Mouse (Mus musculus) kidney, postnatal 10 days (tissue): Measurements from ENCODE around the gene Gm20716.
A peak's percentile ranks its signal among the peaks of the same experiment; 100 is the strongest.
"Not testable (repeated sequence)": the region's sequence is repeated elsewhere in the genome, so short reads cannot be mapped to it uniquely, and the experiment has no call there.

Experiments
- DNase-seq: peaks from one replicate; pipeline ENCODE4 v3.0.0; 2021; ENCODE audit warnings: mixed read lengths

The Gm20716 gene

GRCm38 (mm10) chr2:168161514-168161971 lies 68.6 kb downstream of the Gm20716 start:
- DNase-seq: no peak

GRCm38 (mm10) chr2:168160370-168160930 lies 69.7 kb downstream of the Gm20716 start:
- DNase-seq: no peak

- DNase-seq: peak; percentile 81
Observed at GRCm38 (mm10) chr2:168158911-168159711, 71.1 kb downstream of the Gm20716 start.

- DNase-seq: not testable (repeated sequence)
Observed at GRCm38 (mm10) chr2:168157974-168158373, 72.2 kb downstream of the Gm20716 start.

GRCm38 (mm10) chr2:168156361-168156760 lies 73.8 kb downstream of the Gm20716 start:
- no peak for DNase-seq

- DNase-seq: no peak
Observed at GRCm38 (mm10) chr2:168155666-168156065, 74.5 kb downstream of the Gm20716 start.

GRCm38 (mm10) chr2:168154090-168154881 lies 75.9 kb downstream of the Gm20716 start:
- DNase-seq: peak; percentile 93

- no peak for DNase-seq
Observed at GRCm38 (mm10) chr2:168149241-168149640, 80.9 kb downstream of the Gm20716 start.

- DNase-seq: peak; percentile 80
Observed at GRCm38 (mm10) chr2:168147722-168148432, 82.3 kb downstream of the Gm20716 start.

GRCm38 (mm10) chr2:168145437-168145836 lies 84.7 kb downstream of the Gm20716 start:
- no peak for DNase-seq

- no peak for DNase-seq
Observed at GRCm38 (mm10) chr2:168143794-168144193, 86.4 kb downstream of the Gm20716 start.

- no peak for DNase-seq
Observed at GRCm38 (mm10) chr2:168137161-168137560, 93.0 kb downstream of the Gm20716 start.
